Mouse (Mus musculus) left cerebral cortex, adult 2 months (tissue): ENCODE results near the gene Zfp652. TPM values are rescaled to one million over a fixed set of nuclear protein-coding genes. Genes with fewer than 3 reads are reported as not detected.

ENCODE experiments used
- DNase-seq, 2 experiments: peaks; one replicate each; pipeline ENCODE4 v3.0.0; 2021 to 2022; ENCODE audit warnings: low spot score in 2 of 2, mixed read lengths in 1 of 2; ENCODE audit errors: extremely low spot score in 1 of 2
- H3K27ac ChIP-seq: fragments of 200-600 bp; 2 replicates; pipeline ENCODE4 v1.8.1; 2022
- H3K4me3 ChIP-seq: fragments of 200-600 bp; 2 replicates; pipeline ENCODE4 v1.8.1; 2022
- CTCF ChIP-seq: fragments of 200-600 bp; IDR thresholded peaks from 2 replicates; pipeline ENCODE4 v1.8.1; 2022; ENCODE audit warnings: antibody characterized with exemption, mild to moderate bottlenecking, moderate library complexity
- intact Hi-C: fragments of 180-260 bp; cut with DNase I; formaldehyde crosslinking; loops from one replicate; pipeline ENCODE4 v1.15.1; 2025
- total RNA-seq, 2 experiments: library from RNA; stranded (reverse); gene quantifications; 2 replicates each; pipeline ENCODE4 v1.2.3; 2021

Zfp652 gene
- total RNA-seq, 2 experiments from 2014 or later = 42.3 to 43.5 TPM

GRCm38 (mm10) chr11:95688515-95688914 is 24.0 kb upstream of the Zfp652 start:
- DNase-seq = no peak
- Histone ChIP-seq H3K27ac (peak overlapping the region; percentile 9; the same call in 1 of the 2 replicates), H3K4me3 (no peak overlapping the region)
- no peak for TF ChIP-seq CTCF
- intact Hi-C loops = loop anchor here (5.0 kb wide), 2 partner anchors 134 to 444 kb away; partner anchors contain the start of genes Phospho1 and Ttll6

DNA sequence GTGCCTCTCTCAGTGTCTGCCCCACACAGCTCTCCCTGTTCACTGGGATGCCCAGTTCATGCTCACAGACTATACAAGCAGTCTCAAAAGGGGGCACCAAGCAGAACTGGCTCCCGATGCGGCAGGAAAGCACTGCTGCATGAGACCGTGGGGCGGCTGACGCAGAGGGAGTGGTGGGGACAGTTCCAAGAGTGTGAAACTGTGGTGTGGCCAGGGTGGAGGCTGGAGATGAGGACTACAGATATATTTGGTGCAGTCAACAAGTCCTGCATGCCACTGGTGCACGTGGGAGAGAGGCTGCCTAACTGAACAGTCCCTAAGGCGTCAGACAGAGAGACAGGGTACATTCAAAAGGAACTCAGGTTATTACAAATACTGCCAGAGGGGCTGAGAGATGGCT is 23.5 kb upstream of the Zfp652 start:
- Histone ChIP-seq H3K4me3 (no peak overlapping the region), H3K27ac (peak overlapping the region; percentile 9; the same call in 1 of the 2 replicates)
- TF ChIP-seq CTCF = no peak; the same call in 1 of the 2 replicates
- intact Hi-C loops = loop anchor here (5.0 kb wide), 2 partner anchors 133 to 443 kb away; partner anchors contain the start of genes Phospho1 and Ttll6
- no peak for DNase-seq

GRCm38 (mm10) chr11:95689544-95689943 is 22.9 kb upstream of the Zfp652 start:
- intact Hi-C loops = loop anchor here (5.0 kb wide), 2 partner anchors 133 to 443 kb away; partner anchors contain the start of genes Phospho1 and Ttll6
- DNase-seq = no peak
- Histone ChIP-seq H3K4me3 (no peak overlapping the region), H3K27ac (no peak overlapping the region; the same call in 1 of the 2 replicates)
- no peak for TF ChIP-seq CTCF

- no peak for TF ChIP-seq CTCF
- Histone ChIP-seq H3K27ac (no peak overlapping the region), H3K4me3 (no peak overlapping the region)
- intact Hi-C loops = no loop called here
- DNase-seq = no peak
Observed at GRCm38 (mm10) chr11:95698541-95698940, 13.9 kb upstream of the Zfp652 start.

DNA sequence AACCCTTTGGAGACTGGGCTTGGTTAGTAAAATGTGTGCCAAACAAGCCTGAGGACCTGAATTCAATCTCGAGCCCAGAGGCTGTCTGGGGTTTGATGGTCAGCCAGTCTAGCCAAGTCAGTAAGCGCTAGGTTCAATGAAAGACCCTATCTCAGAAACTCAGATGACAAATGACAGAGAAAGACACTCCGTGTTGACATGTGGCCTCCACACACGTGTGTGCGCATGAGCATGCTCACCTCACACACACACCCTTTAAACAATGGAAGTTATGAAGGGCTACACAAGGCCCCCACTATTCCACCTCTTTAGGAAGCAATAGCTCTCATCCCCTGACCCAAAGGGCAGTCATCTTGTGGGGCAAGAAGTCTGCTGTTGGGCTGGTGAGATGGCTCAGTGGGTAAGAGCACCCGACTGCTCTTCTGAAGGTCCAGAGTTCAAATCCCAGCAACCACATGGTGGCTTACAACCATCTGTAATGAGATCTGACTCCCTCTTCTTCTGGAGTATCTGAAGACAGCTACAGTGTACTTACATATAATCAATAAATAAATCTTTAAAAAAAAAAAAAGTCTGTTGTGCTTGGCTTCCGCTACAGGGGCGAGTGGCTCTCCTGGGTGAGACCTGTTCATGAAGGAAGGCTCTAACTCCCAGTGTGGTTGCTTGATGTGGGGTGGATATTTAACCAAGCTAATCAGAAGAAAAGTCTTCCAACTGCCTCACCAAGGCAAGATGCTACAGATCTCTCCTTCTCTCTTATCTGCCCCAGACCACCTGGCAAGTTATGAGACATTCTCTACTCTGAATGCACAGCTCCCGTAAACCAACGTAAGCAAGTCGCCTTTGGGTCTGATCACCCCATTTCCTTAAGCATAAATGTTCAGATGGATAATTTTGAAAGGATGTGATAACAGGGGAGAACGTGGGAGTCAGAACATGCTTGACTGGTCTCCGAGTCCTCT is 11.4 kb upstream of the Zfp652 start:
- no peak overlapping the region for H3K4me3 ChIP-seq
- H3K27ac ChIP-seq = no peak overlapping the region
- intact Hi-C loops = no loop called here
- no peak for TF ChIP-seq CTCF
- DNase-seq = no peak

GRCm38 (mm10) chr11:95704032-95704969 is 8.2 kb upstream of the Zfp652 start:
- no peak for DNase-seq
- Histone ChIP-seq H3K27ac (no peak overlapping the region), H3K4me3 (no peak overlapping the region)
- no peak for TF ChIP-seq CTCF
- intact Hi-C loops = no loop called here

DNA sequence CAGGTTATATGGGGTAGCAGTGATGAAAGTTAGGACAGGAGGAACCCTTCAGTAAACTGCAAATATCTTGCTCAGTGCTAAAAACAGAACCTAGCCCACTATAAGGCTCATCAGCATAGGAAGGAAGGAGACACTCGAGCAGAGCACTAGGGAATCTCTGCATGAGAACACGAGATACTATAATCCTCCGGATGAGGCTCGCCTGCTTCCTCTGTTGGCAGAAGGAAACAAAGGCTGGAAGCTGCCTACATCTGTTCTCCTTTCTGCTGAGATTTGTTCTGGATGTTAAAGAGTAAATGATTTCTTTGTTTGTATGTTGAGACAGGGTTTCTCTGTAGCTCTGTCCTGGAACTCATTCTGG is 7.5 kb upstream of the Zfp652 start:
- TF ChIP-seq CTCF = no peak
- Histone ChIP-seq H3K4me3 (no peak overlapping the region), H3K27ac (no peak overlapping the region)
- intact Hi-C loops = no loop called here
- DNase-seq = no peak

DNA sequence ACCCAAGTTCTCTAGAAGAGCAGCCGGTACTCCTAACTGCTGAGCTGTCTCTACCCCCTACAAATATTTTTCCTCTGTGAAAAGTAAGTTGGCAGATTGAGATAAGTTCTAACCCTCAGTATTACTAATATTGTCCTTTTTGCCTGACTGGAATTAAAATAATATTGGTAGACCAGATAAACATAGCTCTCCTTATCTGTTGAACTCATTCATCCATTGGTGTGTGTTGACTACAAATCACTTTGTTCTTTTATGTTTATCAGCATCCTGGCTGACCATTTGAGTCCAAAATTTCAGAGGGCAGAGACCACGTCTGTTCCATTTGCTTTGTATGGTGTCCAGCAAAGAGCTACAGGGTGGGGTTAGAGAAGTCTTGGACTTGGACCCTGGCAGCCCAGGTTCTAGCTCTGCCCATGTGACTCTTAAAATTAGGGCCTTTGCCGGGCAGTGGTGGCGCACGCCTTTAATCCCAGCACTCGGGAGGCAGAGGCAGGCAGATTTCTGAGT is 2.9 kb upstream of the Zfp652 start:
- no peak for TF ChIP-seq CTCF
- DNase-seq = no peak
- intact Hi-C loops = loop anchor here (5.0 kb wide), 1 partner anchor 38 kb away; no protein-coding TSS in a partner anchor
- Histone ChIP-seq H3K4me3 (no peak overlapping the region), H3K27ac (no peak overlapping the region)

- no peak overlapping the region for H3K27ac ChIP-seq
- no peak for TF ChIP-seq CTCF
- intact Hi-C loops = loop anchor here (5.0 kb wide), 1 partner anchor 37 kb away; no protein-coding TSS in a partner anchor
- H3K4me3 ChIP-seq = no peak overlapping the region
- DNase-seq = no peak
Observed at GRCm38 (mm10) chr11:95710478-95710877, 2.0 kb upstream of the Zfp652 start.

DNA sequence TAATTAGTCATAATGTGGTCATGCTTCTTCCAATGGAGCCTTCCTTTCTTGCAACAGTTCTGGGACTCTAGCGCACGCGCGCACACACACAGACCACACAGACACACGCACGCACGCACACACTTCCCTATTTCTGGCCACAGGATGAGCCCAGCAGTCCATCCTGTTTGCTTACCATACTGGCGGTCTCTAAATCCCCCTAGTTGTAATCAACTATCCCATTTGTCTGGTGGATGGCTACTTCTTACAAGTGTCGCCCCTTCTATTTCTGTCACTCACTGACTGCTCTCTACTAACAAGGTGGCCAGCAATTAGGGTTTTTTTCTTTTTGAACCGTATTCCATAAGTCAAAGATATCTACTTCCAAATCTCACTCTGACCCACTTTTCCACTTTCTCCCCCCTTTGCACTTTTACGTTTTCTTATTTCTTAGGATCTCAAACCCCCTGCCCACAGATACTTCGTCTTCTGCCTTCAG is 349 bp upstream of the Zfp652 start:
- intact Hi-C loops = loop anchor here (5.0 kb wide), 1 partner anchor 35 kb away; no protein-coding TSS in a partner anchor
- DNase-seq = peak in 1 of 2 experiments; percentile 36
- H3K27ac ChIP-seq = peak overlapping the region; percentile 86
- H3K4me3 ChIP-seq = peak overlapping the region; percentile 76
- TF ChIP-seq CTCF = no peak

GRCm38 (mm10) chr11:95713225-95713810 is 845 bp downstream of the Zfp652 start:
- intact Hi-C loops = loop anchor here (5.0 kb wide), 1 partner anchor 34 kb away; no protein-coding TSS in a partner anchor
- Histone ChIP-seq H3K27ac (peak overlapping the region; percentile 94), H3K4me3 (peak overlapping the region; percentile 76)
- DNase-seq = peak; percentile 59 to 70
- no peak for TF ChIP-seq CTCF
